Mouse (Mus musculus): ENCODE measurements around the gene Mycn. TPM values are rescaled to one million over a fixed set of nuclear protein-coding genes. Genes with fewer than 3 reads are reported as not detected.
A peak's percentile ranks its signal among the peaks of the same experiment; 100 is the strongest.

Mycn gene
- polyA plus RNA-seq, 1 experiment from 2014 or later, result 10.2 TPM

DNA sequence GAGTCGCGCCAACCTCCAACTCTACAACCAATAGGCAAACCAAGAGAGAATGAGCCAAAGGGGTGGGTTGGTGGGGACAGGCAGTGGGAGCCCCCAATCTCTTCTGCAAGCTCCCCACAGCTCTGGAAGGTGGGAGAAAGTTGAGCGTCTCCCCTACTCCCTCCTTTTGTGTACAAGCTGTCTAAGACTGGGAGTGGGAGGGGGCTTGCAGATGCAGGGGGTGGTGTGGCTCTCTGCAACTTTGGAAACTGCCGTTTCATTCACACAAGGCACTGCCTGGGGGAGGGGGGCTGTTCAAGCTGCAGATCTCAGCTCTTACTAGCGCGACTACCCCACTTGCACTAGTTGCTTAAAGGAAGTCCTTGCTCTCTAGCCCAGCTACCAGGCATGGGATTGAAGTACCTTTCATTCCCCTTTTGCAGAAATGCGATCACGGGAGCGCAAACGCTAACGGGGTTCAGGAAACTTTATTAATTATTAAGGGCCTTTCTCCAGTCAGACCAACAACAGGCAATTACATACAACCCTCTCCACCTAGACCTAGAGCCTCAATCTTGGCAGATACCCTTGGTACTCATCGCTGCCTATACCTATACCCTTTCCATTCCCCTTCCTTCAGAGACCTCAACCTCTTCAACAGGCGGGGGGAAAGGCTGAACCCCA lies 1.1 kb downstream of the Mycn start:
- DNase-seq (ENCODE audit: low spot score) (peak; percentile 11), ATAC-seq (no peak)
- Histone ChIP-seq H3K27ac (ENCODE audit: low read length) (no peak overlapping the region), H3K9me3 (ENCODE audit: low read length) (no peaks in the 10 kb centered on the region), H3K36me3 (ENCODE audit: insufficient read depth, low read length) (no peaks in the 10 kb centered on the region), H3K4me3 (ENCODE audit: low read depth, low read length) (peak overlapping the region; percentile 56), H3K27me3 (replicated peaks; ENCODE audit: insufficient read depth, low read length) (no peaks in the 10 kb centered on the region), H3K4me2 (replicated peaks; ENCODE audit: low read depth, low read length) (peak overlapping the region; percentile 96), H3K9ac (replicated peaks; ENCODE audit: low read depth) (peak overlapping the region; percentile 19; the same call in 1 of the 2 replicates), H3K4me1 (ENCODE audit: insufficient read depth, low read depth, low read length) (peaks cover 23% of the 10 kb centered on the region)
- TF ChIP-seq CTCF (IDR thresholded peaks at IDR 0.05) (no peak), EP300 (IDR thresholded peaks at IDR 0.05) (no peak)
- WGBS, result 0% methylated on average over 13 of the region's 13 CpGs

GRCm38 (mm10) chr12:12939581-12940465 lies 1.9 kb downstream of the Mycn start:
- no peak for TF ChIP-seq CTCF (IDR thresholded peaks at IDR 0.05)
- no peak for TF ChIP-seq EP300 (IDR thresholded peaks at IDR 0.05)
- Histone ChIP-seq H3K27ac (ENCODE audit: low read length) (no peak overlapping the region), H3K9ac (replicated peaks; ENCODE audit: low read depth) (peak overlapping the region; percentile 19), H3K27me3 (replicated peaks; ENCODE audit: insufficient read depth, low read length) (no peaks in the 10 kb centered on the region), H3K4me3 (ENCODE audit: low read depth, low read length) (peak overlapping the region; percentile 56), H3K36me3 (ENCODE audit: insufficient read depth, low read length) (no peaks in the 10 kb centered on the region), H3K4me1 (ENCODE audit: insufficient read depth, low read depth, low read length) (peaks cover 23% of the 10 kb centered on the region), H3K9me3 (ENCODE audit: low read length) (no peaks in the 10 kb centered on the region), H3K4me2 (replicated peaks; ENCODE audit: low read depth, low read length) (peak overlapping the region; percentile 96)
- DNase-seq (ENCODE audit: low spot score), result peak; percentile 15
- no peak for ATAC-seq
- WGBS, result 2% methylated on average over 64 of the region's 69 CpGs

- Histone ChIP-seq H3K27ac (ENCODE audit: low read length) (peak overlapping the region; percentile 15; the same call in 1 of the 2 replicates), H3K4me1 (ENCODE audit: insufficient read depth, low read depth, low read length) (peaks cover 23% of the 10 kb centered on the region), H3K4me3 (ENCODE audit: low read depth, low read length) (peak overlapping the region; percentile 56), H3K9me3 (ENCODE audit: low read length) (no peaks in the 10 kb centered on the region), H3K36me3 (ENCODE audit: insufficient read depth, low read length) (no peaks in the 10 kb centered on the region), H3K9ac (replicated peaks; ENCODE audit: low read depth) (peak overlapping the region; percentile 9; the same call in 1 of the 2 replicates), H3K27me3 (replicated peaks; ENCODE audit: insufficient read depth, low read length) (no peaks in the 10 kb centered on the region), H3K4me2 (replicated peaks; ENCODE audit: low read depth, low read length) (peak overlapping the region; percentile 96)
- DNase-seq (ENCODE audit: low spot score) (peak; percentile 58), ATAC-seq (peak; percentile 19; the same call in 1 of the 2 replicates)
- under 1% methylated on average over 12 of the region's 12 CpGs for whole genome bisulfite sequencing
- TF ChIP-seq EP300 (IDR thresholded peaks at IDR 0.05), result no peak
- TF ChIP-seq CTCF (IDR thresholded peaks at IDR 0.05), result peak; percentile 78
Observed at GRCm38 (mm10) chr12:12938850-12939249, 2.9 kb downstream of the Mycn start.

DNA sequence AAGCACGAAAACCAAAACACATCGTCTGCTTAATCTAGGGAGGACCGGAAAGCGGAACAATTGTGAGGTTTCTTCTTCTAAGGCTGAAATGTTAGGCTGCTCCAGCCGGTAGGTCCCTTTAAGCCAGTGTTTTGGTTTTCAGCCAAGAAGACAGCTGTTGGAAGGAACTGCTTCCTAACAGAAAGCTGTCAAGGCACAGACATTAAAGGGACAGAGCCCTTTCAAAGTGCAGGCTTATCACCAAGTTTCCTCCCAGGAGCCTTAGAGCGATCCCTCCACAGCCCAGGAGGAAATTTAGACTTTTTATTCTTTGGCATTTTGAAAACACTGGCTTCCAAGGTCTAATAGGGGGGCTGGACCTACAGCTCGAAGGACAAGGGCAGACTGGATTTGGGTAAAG lies 3.4 kb downstream of the Mycn start:
- TF ChIP-seq EP300 (IDR thresholded peaks at IDR 0.05) (no peak), CTCF (IDR thresholded peaks at IDR 0.05) (no peak)
- Histone ChIP-seq H3K4me1 (ENCODE audit: insufficient read depth, low read depth, low read length) (peaks cover 23% of the 10 kb centered on the region), H3K27me3 (replicated peaks; ENCODE audit: insufficient read depth, low read length) (no peaks in the 10 kb centered on the region), H3K27ac (ENCODE audit: low read length) (peak overlapping the region; percentile 15; the same call in 1 of the 2 replicates), H3K9ac (replicated peaks; ENCODE audit: low read depth) (peak overlapping the region; percentile 9; the same call in 1 of the 2 replicates), H3K4me2 (replicated peaks; ENCODE audit: low read depth, low read length) (peak overlapping the region; percentile 96), H3K4me3 (ENCODE audit: low read depth, low read length) (peak overlapping the region; percentile 56), H3K9me3 (ENCODE audit: low read length) (no peaks in the 10 kb centered on the region), H3K36me3 (ENCODE audit: insufficient read depth, low read length) (no peaks in the 10 kb centered on the region)
- DNase-seq (ENCODE audit: low spot score), result peak; percentile 91
- 1% methylated on average over 7 of the region's 7 CpGs for WGBS
- ATAC-seq, result peak; percentile 47

DNA sequence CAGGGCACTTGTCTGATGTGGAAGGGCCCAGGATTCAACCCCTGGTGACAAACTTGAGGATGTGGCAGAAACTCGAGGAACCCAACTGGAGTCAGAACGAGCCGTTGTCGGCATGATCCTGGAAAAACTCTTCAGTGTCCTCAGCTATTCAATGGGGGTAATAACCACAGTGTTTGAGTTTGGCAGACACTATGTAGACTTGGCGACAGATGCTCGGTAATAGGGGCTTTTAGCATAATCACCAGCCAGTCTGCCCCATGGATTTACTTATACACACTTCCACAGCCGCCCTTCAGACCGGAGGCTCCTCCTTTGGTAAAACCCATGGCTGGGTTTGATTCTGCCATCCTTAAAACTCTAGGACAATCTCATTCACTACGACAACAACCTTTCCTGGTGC lies 4.0 kb downstream of the Mycn start:
- Histone ChIP-seq H3K27ac (ENCODE audit: low read length) (no peak overlapping the region), H3K36me3 (ENCODE audit: insufficient read depth, low read length) (no peaks in the 10 kb centered on the region), H3K4me3 (ENCODE audit: low read depth, low read length) (peak overlapping the region; percentile 56; the same call in 1 of the 2 replicates), H3K9ac (replicated peaks; ENCODE audit: low read depth) (no peak overlapping the region), H3K27me3 (replicated peaks; ENCODE audit: insufficient read depth, low read length) (no peaks in the 10 kb centered on the region), H3K9me3 (ENCODE audit: low read length) (no peaks in the 10 kb centered on the region), H3K4me1 (ENCODE audit: insufficient read depth, low read depth, low read length) (peaks cover 23% of the 10 kb centered on the region), H3K4me2 (replicated peaks; ENCODE audit: low read depth, low read length) (peak overlapping the region; percentile 96)
- TF ChIP-seq EP300 (IDR thresholded peaks at IDR 0.05) (no peak), CTCF (IDR thresholded peaks at IDR 0.05) (no peak)
- ATAC-seq (no peak), DNase-seq (ENCODE audit: low spot score) (peak; percentile 22)
- WGBS, result 15% methylated on average over 9 of the region's 9 CpGs

- Histone ChIP-seq H3K4me2 (replicated peaks; ENCODE audit: low read depth, low read length) (peak overlapping the region; percentile 96), H3K27ac (ENCODE audit: low read length) (no peak overlapping the region), H3K36me3 (ENCODE audit: insufficient read depth, low read length) (no peaks in the 10 kb centered on the region), H3K4me1 (ENCODE audit: insufficient read depth, low read depth, low read length) (peaks cover 23% of the 10 kb centered on the region), H3K9ac (replicated peaks; ENCODE audit: low read depth) (no peak overlapping the region), H3K9me3 (ENCODE audit: low read length) (no peaks in the 10 kb centered on the region), H3K4me3 (ENCODE audit: low read depth, low read length) (peak overlapping the region; percentile 56; the same call in 1 of the 2 replicates), H3K27me3 (replicated peaks; ENCODE audit: insufficient read depth, low read length) (no peaks in the 10 kb centered on the region)
- no peak for ATAC-seq
- TF ChIP-seq CTCF (IDR thresholded peaks at IDR 0.05), result no peak
- no peak for TF ChIP-seq EP300 (IDR thresholded peaks at IDR 0.05)
- peak; percentile 14 for DNase-seq (ENCODE audit: low spot score)
- WGBS, result 52% methylated on average over 30 of the region's 30 CpGs
Observed at GRCm38 (mm10) chr12:12937088-12937487, 4.6 kb downstream of the Mycn start.
